Mouse (Mus musculus) WW6 (cell line): ENCODE measurements around the gene Tulp1.
"Not testable (repeated sequence)": the region's sequence is repeated elsewhere in the genome, so short reads cannot be mapped to it uniquely, and the experiment has no call there.

Experiments
- DNase-seq: peaks from one replicate; pipeline ENCODE4 v3.0.0-alpha.2; 2013; ENCODE audit warnings: low read depth, low spot score

Gene Tulp1

GRCm38 (mm10) chr17:28340578-28340977 lies 24.4 kb downstream of the Tulp1 start:
- no peak for DNase-seq

GRCm38 (mm10) chr17:28337547-28337946 lies 27.5 kb downstream of the Tulp1 start:
- DNase-seq: no peak

GRCm38 (mm10) chr17:28335267-28335666 lies 29.8 kb downstream of the Tulp1 start:
- DNase-seq: no peak

GRCm38 (mm10) chr17:28332915-28333546 lies 32.0 kb downstream of the Tulp1 start:
- no peak for DNase-seq

GRCm38 (mm10) chr17:28332113-28332914 lies 32.7 kb downstream of the Tulp1 start:
- DNase-seq: no peak

DNA sequence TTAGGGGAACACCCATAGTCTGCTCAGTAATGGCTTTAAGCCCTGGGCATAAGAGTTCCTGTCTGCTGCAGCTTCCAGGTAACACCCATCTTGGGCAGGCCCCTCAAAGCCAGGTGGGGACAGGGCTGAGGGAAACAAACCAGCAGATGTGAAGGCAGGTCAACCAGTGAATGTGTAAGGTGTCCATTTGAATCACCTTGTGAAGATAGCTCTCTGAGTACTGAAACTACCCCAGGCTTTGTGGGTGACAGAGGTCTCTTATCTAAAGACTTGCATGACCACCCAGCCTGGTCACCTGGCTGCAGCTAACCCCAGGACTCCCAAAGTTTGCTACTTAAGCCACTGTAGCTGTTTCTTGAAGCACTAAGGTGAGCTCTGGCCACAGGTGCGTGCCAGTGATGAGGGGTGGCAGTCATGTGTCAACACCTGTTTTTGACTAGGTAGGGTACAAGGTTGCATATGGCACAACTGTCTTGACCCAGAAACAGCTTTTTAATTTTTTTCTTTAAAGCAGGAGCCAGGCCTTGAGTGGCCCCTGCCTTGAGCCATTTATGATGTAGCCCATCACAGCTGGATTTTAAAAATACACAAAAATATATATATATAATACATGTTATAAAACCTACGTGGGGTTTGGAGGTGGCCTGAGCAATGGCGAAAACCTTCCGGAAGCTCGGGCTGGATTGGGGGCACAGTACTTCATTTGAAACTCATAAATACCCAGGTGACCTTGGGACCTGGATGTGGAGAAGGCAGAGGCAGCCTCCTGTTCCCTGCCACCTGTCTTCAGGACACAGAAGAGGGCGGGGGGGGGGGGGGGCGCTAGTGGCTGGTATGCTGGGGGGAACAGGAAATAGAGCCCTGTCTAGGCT lies 33.5 kb downstream of the Tulp1 start:
- no peak for DNase-seq

- DNase-seq: not testable (repeated sequence)
These were observed 34.4 kb downstream of the Tulp1 start for GRCm38 (mm10) chr17:28330590-28330989.

DNA sequence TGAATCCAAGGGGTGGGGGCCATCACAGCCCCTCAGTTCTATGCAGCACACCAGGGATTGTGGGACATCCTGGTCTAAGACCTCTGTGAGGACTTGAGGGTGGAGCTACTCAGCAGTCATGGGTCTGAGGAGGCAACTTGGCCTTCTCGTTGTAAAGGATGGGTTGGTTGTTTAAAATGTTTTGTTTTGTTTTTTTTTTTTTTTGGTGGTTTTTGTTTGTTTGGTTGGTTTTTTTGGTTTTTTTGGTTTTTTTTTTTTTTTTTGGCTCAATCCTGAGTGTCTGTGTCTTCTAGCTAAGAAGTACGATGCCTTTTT lies 34.8 kb downstream of the Tulp1 start:
- no peak for DNase-seq

DNA sequence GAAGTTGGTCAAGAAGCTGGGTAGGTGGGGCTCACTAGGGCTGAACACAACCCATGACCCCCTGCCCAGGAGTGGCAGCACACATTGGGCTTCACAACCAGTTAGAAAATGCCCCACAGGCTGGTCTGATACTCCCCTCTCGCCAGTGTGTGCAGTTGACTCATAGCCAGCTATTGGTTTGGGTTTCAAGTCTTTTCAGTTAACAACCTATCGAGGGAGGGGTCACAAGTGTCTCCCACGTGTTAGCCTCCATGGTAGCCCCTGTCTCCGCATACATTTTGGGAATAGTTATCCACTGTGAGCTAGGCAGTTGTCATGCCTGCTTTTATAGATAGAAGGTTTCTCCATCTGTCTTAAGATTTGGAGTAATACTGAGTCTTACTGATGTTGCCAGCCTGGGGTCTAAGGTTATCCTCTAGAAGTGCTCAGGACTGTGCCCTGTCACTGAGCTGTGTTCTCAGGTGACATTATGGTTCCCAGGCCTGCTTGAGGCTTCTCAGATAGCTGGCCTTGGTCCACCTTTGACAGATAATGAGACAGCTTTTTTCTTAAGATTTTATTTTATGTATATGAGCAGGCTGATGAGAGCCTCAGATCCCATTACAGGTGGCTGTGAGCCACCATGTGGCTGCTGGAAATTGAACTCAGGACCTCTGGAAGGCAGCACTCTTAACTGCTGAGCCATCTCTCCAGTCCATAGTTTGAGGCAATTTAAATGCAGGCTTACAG lies 35.4 kb downstream of the Tulp1 start:
- no peak for DNase-seq

GRCm38 (mm10) chr17:28328946-28329345 lies 36.1 kb downstream of the Tulp1 start:
- DNase-seq: no peak

DNA sequence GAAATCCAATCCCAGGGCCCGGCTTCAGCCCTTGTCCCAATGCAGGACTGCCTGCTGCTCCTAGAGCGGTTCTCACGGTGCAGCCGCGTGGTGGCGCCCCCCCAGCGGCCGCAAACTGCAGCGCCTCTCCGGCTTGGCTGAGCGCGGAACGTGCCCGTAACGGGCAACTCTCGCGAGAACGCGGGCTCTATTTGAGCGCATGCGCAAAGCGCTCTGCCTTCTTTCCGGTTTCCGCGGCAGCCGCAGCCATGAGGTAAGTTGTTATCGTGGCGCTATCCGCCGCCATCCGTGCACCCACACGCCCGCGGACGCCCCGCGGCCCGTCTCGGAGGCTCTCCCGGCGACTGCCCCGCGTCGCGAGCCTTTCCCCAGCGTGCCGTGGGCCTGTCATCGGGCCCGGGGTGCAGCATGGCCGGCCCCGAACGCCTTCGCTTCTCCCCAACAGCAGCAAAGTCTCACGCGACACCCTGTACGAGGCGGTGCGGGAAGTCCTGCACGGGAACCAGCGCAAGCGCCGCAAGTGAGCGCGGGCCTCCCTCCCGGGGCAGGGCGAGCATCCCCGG lies 36.6 kb downstream of the Tulp1 start, which contains the start of gene Rpl10a:
Rpl10a (plus strand) TSS at position 106 of the 563 bp plus-strand sequence.
- no peak for DNase-seq

- no peak for DNase-seq
These were observed 37.2 kb downstream of the Tulp1 start for GRCm38 (mm10) chr17:28327673-28328325.

DNA sequence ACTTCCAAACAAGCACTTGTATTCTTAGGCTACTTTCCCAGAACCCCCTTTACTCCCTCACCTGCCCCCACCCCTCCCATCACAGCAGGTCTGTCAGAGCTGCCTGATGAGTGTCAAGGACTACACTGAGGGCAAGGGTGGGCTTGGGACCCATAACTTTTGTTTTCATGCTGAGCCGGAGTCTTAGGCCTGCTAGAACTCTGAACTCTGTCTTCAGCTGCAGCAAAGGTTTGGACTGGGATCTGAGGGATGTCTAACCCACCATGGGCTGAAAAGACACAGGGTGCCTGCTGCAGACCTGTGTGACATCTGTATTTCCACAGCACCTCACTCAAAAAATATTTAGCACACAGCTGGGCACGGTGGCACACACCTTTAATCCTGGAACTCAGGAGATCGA lies 38.1 kb downstream of the Tulp1 start:
- no peak for DNase-seq

DNA sequence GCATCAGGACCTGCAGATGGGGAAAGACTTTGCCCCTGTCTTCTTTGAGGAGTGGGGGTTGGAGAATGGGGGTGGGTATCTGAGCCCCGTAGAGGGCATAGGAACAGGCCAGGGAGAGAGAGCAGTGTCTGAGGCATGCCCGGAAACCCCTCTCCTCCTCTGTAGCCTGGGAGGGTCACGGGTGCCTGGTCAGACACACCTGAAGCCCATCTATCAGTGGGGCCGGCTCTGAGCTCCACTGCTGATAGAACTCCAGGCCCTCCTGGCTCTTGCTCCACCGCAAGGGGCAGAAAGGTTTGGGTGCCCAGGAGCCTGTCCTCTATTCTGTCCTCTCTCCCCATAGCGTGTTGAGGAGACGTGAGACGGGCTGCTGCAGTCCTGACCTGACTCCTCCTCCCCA lies 39.3 kb downstream of the Tulp1 start:
- DNase-seq: no peak

DNA sequence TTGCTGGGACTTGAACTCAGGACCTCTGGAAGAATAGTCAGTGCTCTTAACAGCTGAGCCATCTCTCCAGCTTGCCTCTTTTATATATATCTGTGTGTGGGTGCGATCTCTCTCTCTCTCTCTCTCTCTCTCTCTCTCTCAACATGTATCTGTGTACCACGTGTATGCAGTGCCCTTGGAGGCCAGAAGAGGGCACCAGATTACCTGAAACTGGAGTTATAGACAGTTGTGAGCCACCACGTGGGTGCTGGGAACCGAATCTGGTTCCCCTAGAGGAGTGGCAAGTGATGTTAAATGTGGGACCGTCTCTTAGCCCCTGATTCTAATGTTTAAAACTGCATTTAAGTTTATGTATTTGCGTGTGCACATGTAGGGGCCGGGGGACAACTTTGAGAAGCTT lies 40.6 kb downstream of the Tulp1 start:
- not testable (repeated sequence) for DNase-seq

DNA sequence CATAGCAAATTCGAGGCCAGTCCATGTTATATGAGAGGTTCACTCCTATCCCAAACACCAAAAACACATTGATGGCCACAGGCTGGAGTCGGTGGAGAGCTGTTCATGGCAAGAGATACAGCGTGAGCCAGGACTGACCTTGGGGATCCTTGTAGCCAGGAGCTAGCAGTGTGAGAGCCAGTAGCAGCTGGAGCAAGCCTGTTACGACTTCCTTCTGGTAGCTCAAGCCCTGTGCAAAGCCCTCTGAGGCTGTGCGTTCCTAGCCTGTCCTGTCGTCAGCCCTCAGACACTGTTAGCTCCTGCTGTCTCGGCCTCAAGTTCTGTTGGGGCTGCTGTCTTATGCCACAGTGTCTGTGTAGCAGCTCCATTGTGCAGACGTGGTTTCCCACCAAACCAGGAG lies 41.2 kb downstream of the Tulp1 start:
- no peak for DNase-seq

DNA sequence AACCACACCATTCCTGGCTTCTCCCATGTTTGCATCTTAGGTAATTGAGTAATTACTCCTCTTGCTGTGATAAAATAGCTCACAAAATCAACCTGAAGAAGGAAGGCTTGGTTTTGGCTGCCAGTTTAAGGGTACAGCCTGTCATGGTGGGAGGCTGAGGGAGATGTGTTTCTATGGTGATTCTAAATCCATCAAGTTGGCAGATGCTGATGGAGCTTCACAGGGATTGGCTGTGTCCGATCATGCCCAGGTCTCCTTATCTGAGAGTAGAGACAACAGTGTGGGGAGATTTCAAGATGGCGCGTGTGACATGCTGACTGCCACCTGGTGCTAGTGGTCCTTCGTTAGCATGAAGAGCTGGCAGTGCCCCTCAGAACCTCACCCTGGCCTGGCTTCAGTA lies 43.3 kb downstream of the Tulp1 start:
- DNase-seq: no peak

DNA sequence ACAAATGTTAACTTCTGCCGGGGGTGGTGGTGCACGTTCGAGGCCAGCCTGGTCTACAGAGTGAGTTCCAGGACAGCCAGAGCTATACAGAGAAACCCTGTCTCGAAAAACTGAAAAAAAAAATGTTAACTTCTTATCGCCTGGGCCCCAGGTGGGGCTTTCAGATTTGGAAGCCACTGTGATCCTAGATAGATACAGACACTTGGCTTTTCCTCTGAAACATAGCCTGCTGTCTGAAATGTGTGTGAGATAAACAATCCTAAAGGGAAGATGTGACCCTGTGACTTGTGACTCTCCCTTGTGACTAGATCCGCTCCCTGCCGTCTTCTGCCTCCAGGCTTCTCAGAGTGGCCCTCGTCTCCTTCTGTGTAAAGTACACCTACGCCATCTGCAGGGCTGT lies 47.3 kb downstream of the Tulp1 start:
- DNase-seq: no peak

DNA sequence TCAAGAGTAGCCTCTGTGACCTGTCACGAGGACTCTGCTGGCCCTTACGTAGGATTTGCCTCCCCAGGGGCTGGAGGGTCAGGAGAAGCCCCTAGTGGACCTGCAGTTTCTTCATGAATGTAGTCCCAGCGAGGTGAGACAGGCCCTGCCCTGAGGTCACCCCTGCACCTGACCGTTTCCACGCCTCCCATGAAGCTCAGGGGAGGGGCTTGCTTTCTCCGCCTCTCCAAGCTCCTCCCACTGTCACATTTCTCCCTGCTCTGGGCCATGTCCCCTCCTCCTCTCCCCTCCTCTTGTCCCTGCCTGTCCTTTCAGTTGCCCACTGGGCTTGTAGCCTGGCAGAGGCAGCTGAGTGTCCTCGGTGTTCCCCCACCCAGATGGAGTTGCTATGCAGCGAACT lies 47.9 kb downstream of the Tulp1 start:
- DNase-seq: no peak

DNA sequence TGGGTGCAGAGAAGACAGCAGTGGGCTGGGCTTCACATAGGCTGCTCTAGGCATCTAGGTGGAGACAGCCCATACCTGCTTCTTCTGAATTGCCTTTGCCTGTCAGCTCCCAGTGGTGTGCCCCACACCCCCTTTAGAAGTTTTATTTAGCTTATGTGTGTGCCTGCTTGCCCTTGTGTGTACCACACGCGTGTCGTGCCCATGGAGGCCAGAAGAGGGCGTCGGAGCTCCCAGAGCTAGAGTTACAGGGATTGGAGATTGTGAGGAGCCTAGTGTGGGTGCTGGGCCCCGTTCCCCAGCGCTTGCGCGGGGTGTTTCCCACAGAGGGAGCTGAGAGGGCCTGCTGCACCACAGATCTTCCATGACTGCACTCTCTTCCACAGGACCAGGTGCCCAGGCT lies 48.5 kb downstream of the Tulp1 start:
- no peak for DNase-seq

GRCm38 (mm10) chr17:28315611-28316160 lies 49.3 kb downstream of the Tulp1 start:
- no peak for DNase-seq
